Mouse (Mus musculus) cerebellum, adult 2 months (tissue): ENCODE data around the gene Atp6v1b1.

Source experiments
- CTCF ChIP-seq: fragments of 200-500 bp; IDR thresholded peaks from 2 replicates; pipeline ENCODE4 v1.5.1; 2011; ENCODE audit warnings: low read depth, mild to moderate bottlenecking, control low read depth, low read length, moderate library complexity, borderline replicate concordance; ENCODE audit not compliant: insufficient read depth
- POLR2A ChIP-seq: fragments of 200-500 bp; IDR thresholded peaks from 2 replicates; pipeline ENCODE4 v1.6.1; 2011; ENCODE audit warnings: low read length, control low read depth, borderline replicate concordance; ENCODE audit not compliant: insufficient read depth

DNA sequence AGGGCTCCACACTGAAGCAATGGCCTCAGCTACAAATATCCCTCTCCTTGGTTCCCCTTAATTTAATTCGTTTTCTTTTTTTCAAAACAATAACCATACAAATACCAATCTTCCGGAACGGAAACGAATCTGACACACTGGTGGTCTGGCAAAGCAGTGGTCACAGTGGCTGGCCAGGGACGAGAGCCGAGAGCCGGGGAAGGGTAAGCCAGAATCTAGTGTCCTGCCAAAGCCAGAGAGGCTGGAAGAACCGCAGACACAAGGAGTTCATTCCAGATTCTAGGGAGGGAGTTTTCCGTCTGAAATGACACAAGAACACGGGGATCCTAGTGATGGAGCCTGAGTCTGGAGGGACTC lies 39.1 kb upstream of the Atp6v1b1 start:
- TF ChIP-seq CTCF, result no peak
- no peak for TF ChIP-seq POLR2A
